Comparison of ENCODE assay signal across 7 mouse cellular contexts in the genomic region with DNA sequence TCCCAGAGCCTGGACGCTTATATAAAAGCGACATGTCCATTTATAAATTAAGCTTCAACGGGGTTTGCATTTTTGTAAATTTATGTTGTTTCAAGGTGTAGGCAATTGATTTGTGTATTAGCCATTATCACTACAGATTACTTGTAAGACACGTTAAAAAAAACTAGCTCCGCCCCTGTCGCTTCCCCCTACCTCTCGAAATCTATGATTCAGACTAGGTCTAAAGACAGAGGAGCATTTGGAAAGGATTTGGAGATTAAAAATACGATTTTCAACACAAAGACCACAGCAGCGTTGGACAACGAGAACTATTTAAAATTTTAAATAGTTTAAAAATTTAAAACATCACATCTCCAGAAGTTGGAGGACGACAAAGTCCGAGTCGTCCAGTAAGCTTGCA. TPM values are rescaled to one million over a fixed set of nuclear protein-coding genes. Genes with fewer than 3 reads are reported as not detected.
DNase-seq lines count a peak whose midpoint lies in the region; ATAC-seq lines count a peak whose summit lies in the region.

No protein-coding gene starts in this region.

- H3K27me3 ChIP-seq in lung, embryonic 15.5 days: no peaks in the 10 kb centered on the region
- no peaks in the 10 kb centered on the region for H3K27me3 ChIP-seq in forebrain, embryonic 14.5 days (replicated peaks; ENCODE audit: control insufficient read depth, insufficient read depth, low read length)
- H3K27me3 ChIP-seq in limb, embryonic 15.5 days: no peaks in the 10 kb centered on the region
- no peaks in the 10 kb centered on the region for H3K27me3 ChIP-seq in stomach, embryonic 14.5 days (ENCODE audit: control insufficient read depth, insufficient read depth, low read length)

- H3K4me1 ChIP-seq in lung, embryonic 15.5 days: peaks cover under 1% of the 10 kb centered on the region; the same call in 1 of the 2 replicates
- no peaks in the 10 kb centered on the region; the same call in 1 of the 2 replicates for H3K4me1 ChIP-seq in forebrain, embryonic 14.5 days (ENCODE audit: control insufficient read depth, insufficient read depth, low read length)
- peaks cover under 1% of the 10 kb centered on the region; the same call in 1 of the 2 replicates for H3K4me1 ChIP-seq in limb, embryonic 15.5 days
- H3K4me1 ChIP-seq in stomach, embryonic 14.5 days (ENCODE audit: control insufficient read depth, insufficient read depth, low read length): 0 out of 2 replicates have a peak, but pooled peaks cover under 1% of the 10 kb centered on the region

- peak overlapping the region; percentile 65 for H3K9ac ChIP-seq in lung, embryonic 15.5 days
- H3K9ac ChIP-seq in forebrain, embryonic 14.5 days (ENCODE audit: low read length): peak overlapping the region; percentile 70
- peak overlapping the region; percentile 58; the same call in 1 of the 2 replicates for H3K9ac ChIP-seq in limb, embryonic 15.5 days
- peak overlapping the region; percentile 59 for H3K9ac ChIP-seq in stomach, embryonic 14.5 days (replicated peaks; ENCODE audit: low read depth, low read length)

- no peaks in the 10 kb centered on the region for H3K36me3 ChIP-seq in lung, embryonic 15.5 days
- no peaks in the 10 kb centered on the region for H3K36me3 ChIP-seq in forebrain, embryonic 14.5 days (ENCODE audit: control insufficient read depth, insufficient read depth, low read length)
- H3K36me3 ChIP-seq in limb, embryonic 15.5 days: no peaks in the 10 kb centered on the region
- H3K36me3 ChIP-seq in stomach, embryonic 14.5 days (ENCODE audit: control insufficient read depth, insufficient read depth, low read length): no peaks in the 10 kb centered on the region

- DNase-seq in lung, postnatal 10 days: no peak
- DNase-seq in forebrain, embryonic 14.5 days (ENCODE audit: low spot score): peak; percentile 57
- DNase-seq in layer of hippocampus, postnatal 36 days: no peak

- peak overlapping the region; percentile 82 for H3K4me2 ChIP-seq in lung, embryonic 15.5 days
- peak overlapping the region; percentile 86 for H3K4me2 ChIP-seq in forebrain, embryonic 14.5 days (ENCODE audit: low read length)
- H3K4me2 ChIP-seq in limb, embryonic 15.5 days: peak overlapping the region; percentile 74
- H3K4me2 ChIP-seq in stomach, embryonic 14.5 days (replicated peaks; ENCODE audit: low read depth, low read length): peak overlapping the region; percentile 73

- no peak for ATAC-seq in lung, embryonic 15.5 days (ENCODE audit: borderline replicate concordance, extremely low read depth, low FRiP score, low TSS enrichment)
- no peak for ATAC-seq in forebrain, embryonic 14.5 days
- ATAC-seq in limb, embryonic 15.5 days (ENCODE audit: insufficient number of reproducible peaks, low FRiP score, low TSS enrichment, low read depth): no peak
- ATAC-seq in stomach, embryonic 14.5 days (ENCODE audit: insufficient number of reproducible peaks, insufficient read depth, low FRiP score, low read depth): no peak
- no peak for ATAC-seq in CD4-positive, CD25-positive, alpha-beta regulatory T cell, adult 4 months

- H3K27ac ChIP-seq in lung, embryonic 15.5 days: peak overlapping the region; percentile 98
- H3K27ac ChIP-seq in forebrain, embryonic 14.5 days (ENCODE audit: low read depth, low read length): peak overlapping the region; percentile 79; the same call in 1 of the 2 replicates
- H3K27ac ChIP-seq in limb, embryonic 15.5 days: peak overlapping the region; percentile 94
- H3K27ac ChIP-seq in stomach, embryonic 14.5 days (ENCODE audit: low read length): peak overlapping the region; percentile 97

- peak overlapping the region; percentile 74 for H3K4me3 ChIP-seq in lung, embryonic 15.5 days
- H3K4me3 ChIP-seq in forebrain, embryonic 14.5 days (ENCODE audit: low read depth, low read length): peak overlapping the region; percentile 72
- H3K4me3 ChIP-seq in limb, embryonic 15.5 days: peak overlapping the region; percentile 81
- peak overlapping the region; percentile 76 for H3K4me3 ChIP-seq in stomach, embryonic 14.5 days (ENCODE audit: low read depth, low read length)

- WGBS in lung, embryonic 15.5 days: 1% methylated on average over 13 of the region's 13 CpGs
- WGBS in forebrain, embryonic 14.5 days: 3% methylated on average over 13 of the region's 13 CpGs
- 2% methylated on average over 13 of the region's 13 CpGs for WGBS in limb, embryonic 15.5 days
- WGBS in stomach, embryonic 14.5 days: 3% methylated on average over 13 of the region's 13 CpGs

- no peaks in the 10 kb centered on the region for H3K9me3 ChIP-seq in lung, embryonic 15.5 days
- no peaks in the 10 kb centered on the region for H3K9me3 ChIP-seq in forebrain, embryonic 14.5 days (replicated peaks; ENCODE audit: control insufficient read depth, low read length)
- peaks cover 3% of the 10 kb centered on the region; the same call in 1 of the 2 replicates for H3K9me3 ChIP-seq in limb, embryonic 15.5 days
- H3K9me3 ChIP-seq in stomach, embryonic 14.5 days (ENCODE audit: control insufficient read depth, low read depth, low read length): no peaks in the 10 kb centered on the region; the same call in 1 of the 2 replicates

RNA-seq across cellular contexts. Expression of a gene that starts 0.8 kb away (rescaled TPM):
- 16.2 and 19.1 TPM in 2 replicates for polyA plus RNA-seq in lung, embryonic 15.5 days (2015; fragmentation: Nextera tagmentation; extraction: Ambion mirVana)
- 10.0 and 11.4 TPM in 2 replicates for polyA plus RNA-seq in forebrain, embryonic 14.5 days (2014; fragmentation: Nextera tagmentation; extraction: Ambion mirVana)
- polyA plus RNA-seq in limb, embryonic 15.5 days (2015; fragmentation: Nextera tagmentation; extraction: Ambion mirVana): 27.4 and 30.4 TPM in 2 replicates
- 37.8 and 41.2 TPM in 2 replicates for polyA plus RNA-seq in stomach, embryonic 14.5 days (2014; fragmentation: Nextera tagmentation; extraction: Ambion mirVana)
- under 1 TPM in 1 of 2 experiments, not detected in 1; 0.03 TPM for polyA plus RNA-seq in CD4-positive, CD25-positive, alpha-beta regulatory T cell, adult 4 months (2017; shearing (Covaris generic))
- 10 to 100 TPM; 21.6 to 27.6 TPM for total RNA-seq in layer of hippocampus, postnatal 36 days (2021)

Comparison
In these comparisons a context has a peak if more than half of its experiments do, and no peak if none do; other contexts are left out.
1. RNA of a gene that starts 0.8 kb away (polyA plus RNA-seq): 37.8 to 41.2 TPM in stomach, embryonic 14.5 days, 27.4 to 30.4 TPM in limb, embryonic 15.5 days, 16.2 to 19.1 TPM in lung, embryonic 15.5 days and 10.0 to 11.4 TPM in forebrain, embryonic 14.5 days; 0.03 TPM in CD4-positive, CD25-positive, alpha-beta regulatory T cell, adult 4 months; every median in the first group is over 10 times any median in the second.
2. Peak in every context shown above with its lines, with median percentiles within 50 percentile points of each other: H3K27ac ChIP-seq, H3K4me2 ChIP-seq, H3K4me3 ChIP-seq and H3K9ac ChIP-seq.